Mouse (Mus musculus) spleen, adult 2 months (tissue): ENCODE data around the gene Tpst2. TPM values are rescaled to one million over a fixed set of nuclear protein-coding genes. Genes with fewer than 3 reads are reported as not detected.

ENCODE experiments used
- DNase-seq, 2 experiments: peaks; one replicate each; pipeline versions ENCODE4 v3.0.0 to v3.0.0-alpha.2; 2012 to 2021; ENCODE audit warnings: low spot score in 2 of 2, low read depth in 1 of 2
- H3K27ac ChIP-seq: fragments of 200-500 bp; 2 replicates; pipeline ENCODE4 v1.5.1; 2012; ENCODE audit warnings: low read length, inconsistent platforms; ENCODE audit not compliant: insufficient read depth
- H3K27me3 ChIP-seq: fragments of 200-500 bp; 2 replicates; pipeline ENCODE4 v1.6.1; 2012; ENCODE audit warnings: mild to moderate bottlenecking, moderate library complexity, low read length, inconsistent platforms; ENCODE audit not compliant: control insufficient read depth, insufficient read depth
- H3K36me3 ChIP-seq: fragments of 200-500 bp; 2 replicates; pipeline ENCODE4 v1.6.1; 2012; ENCODE audit warnings: mild to moderate bottlenecking, low read length, inconsistent platforms; ENCODE audit not compliant: control insufficient read depth, insufficient read depth
- H3K4me1 ChIP-seq: fragments of 200-500 bp; 2 replicates; pipeline ENCODE4 v1.6.1; 2011; ENCODE audit warnings: inconsistent platforms; ENCODE audit not compliant: control insufficient read depth, insufficient read depth, insufficient read length
- H3K4me3 ChIP-seq: fragments of 200-500 bp; 2 replicates; pipeline ENCODE4 v1.5.1; 2011; ENCODE audit warnings: mild to moderate bottlenecking, inconsistent platforms; ENCODE audit not compliant: insufficient read depth, insufficient read length; ENCODE audit errors: extremely low read depth
- CTCF ChIP-seq: fragments of 200-500 bp; IDR thresholded peaks from 2 replicates; pipeline ENCODE4 v1.5.1; 2011; ENCODE audit warnings: mild to moderate bottlenecking, inconsistent platforms; ENCODE audit not compliant: insufficient read depth, insufficient read length, insufficient replicate concordance; ENCODE audit errors: extremely low read depth
- POLR2A ChIP-seq: fragments of 200-500 bp; IDR thresholded peaks from 2 replicates; pipeline ENCODE4 v1.6.1; 2011; ENCODE audit warnings: low read depth, low read length, inconsistent platforms
- whole genome bisulfite sequencing: fragments of 180-500 bp; shearing (Covaris S2); methylation state at CpG from one replicate; pipeline ENCODE4 v1.1.7; 2018; 5-methylcytosine and 5-hydroxymethylcytosine counted together
- polyA plus RNA-seq: library from polyadenylated mRNA; depleted of rRNA; stranded (reverse); fragments of >200 nt; gene quantifications from 2 replicates; pipeline ENCODE4 v1.2.3, GENCODE M21; 2012

The Tpst2 gene
- polyA plus RNA-seq, 1 experiment, result 102 TPM

DNA sequence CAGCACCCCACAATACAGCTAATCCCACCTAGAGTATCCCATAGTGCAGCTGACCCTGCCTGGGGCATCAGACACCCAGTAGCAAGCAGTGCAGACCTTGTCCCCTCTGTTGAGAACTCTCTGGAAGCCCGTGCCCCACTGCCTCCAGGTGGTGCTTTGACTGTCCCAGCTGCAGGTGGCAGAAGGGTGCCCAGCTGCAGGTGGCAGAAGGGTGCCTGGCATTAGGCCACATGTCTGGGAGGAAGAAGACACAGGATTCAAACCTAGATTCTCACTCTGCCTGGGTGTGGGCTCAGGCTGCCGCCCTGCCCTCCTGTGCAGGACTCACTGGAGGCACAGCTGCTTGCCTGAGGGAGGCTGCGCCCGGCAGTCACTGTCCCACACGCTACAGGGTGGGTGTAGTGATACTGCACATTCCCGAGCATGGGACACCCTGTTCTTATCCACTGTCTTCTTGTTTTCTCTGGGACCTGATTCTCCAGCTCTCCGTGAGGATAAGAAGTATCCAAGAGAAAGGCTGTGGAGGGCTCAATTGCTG lies 9.1 kb downstream of the Tpst2 start:
- no peak overlapping the region for H3K4me3 ChIP-seq
- H3K27ac ChIP-seq, result peak overlapping the region; percentile 26
- peaks cover 56% of the 10 kb centered on the region for H3K4me1 ChIP-seq
- no peak for TF ChIP-seq POLR2A
- TF ChIP-seq CTCF, result no peak
- no peak for DNase-seq
- no peaks in the 10 kb centered on the region for H3K27me3 ChIP-seq
- no peaks in the 10 kb centered on the region for H3K36me3 ChIP-seq
- WGBS, result 44% methylated on average over 7 of the region's 7 CpGs

DNA sequence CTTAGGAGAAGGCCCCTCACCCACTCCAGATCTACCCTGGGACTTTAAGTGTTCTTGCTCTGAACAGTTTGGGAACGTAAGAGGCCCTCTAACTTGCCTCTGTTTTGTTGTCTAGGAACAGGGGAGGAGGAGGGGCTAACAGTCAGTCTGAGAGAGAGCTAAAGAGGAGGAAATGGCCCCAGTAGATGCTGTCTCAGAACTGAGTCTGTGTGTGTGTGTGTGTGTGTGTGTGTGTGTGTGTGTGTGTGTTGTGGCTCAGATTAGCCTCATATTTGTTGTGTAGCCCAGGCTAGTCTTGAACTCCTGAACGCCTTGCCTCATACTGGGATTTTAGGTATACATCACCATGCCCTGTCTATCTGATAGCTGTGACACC lies 10.1 kb downstream of the Tpst2 start:
- peak overlapping the region; percentile 85 for H3K27ac ChIP-seq
- WGBS, result 36% methylated on average over 2 of the region's 2 CpGs
- no peaks in the 10 kb centered on the region for H3K27me3 ChIP-seq
- H3K4me3 ChIP-seq, result no peak overlapping the region
- TF ChIP-seq POLR2A (no peak), CTCF (no peak)
- no peaks in the 10 kb centered on the region for H3K36me3 ChIP-seq
- peaks cover 61% of the 10 kb centered on the region for H3K4me1 ChIP-seq
- DNase-seq, result no peak

DNA sequence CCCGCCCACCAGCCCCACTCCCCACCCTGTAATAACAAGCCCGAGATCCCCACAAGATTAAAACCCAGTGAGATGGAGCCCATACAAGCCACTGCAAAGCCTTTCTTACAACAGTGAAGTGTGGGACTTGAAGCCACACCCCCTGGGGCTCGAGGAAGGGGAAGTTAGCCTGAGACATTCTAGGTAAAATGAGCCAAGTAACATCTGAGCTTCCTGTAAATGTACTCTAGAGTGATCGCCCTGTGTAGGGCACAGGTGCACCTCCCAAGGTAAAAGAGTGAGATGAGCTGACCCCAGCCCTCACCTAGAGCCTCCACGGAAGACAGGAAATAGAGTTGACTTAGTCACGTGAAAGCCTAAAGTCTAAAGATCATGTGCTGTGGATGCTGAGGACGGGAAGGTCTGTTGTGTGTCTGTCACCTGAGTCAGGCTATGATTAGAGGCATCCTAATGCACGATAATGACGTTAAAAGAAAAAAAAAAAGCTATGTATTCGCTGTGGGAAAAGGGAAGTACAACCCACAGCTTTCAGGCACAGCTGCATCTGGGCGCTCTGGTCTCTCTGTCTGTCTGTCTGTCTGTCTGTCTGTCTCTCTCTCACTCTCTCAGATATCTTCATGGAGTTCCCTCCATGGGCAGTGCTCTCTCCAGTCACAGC lies 10.6 kb downstream of the Tpst2 start:
- peak; percentile 65 to 77 for DNase-seq
- Histone ChIP-seq H3K27ac (peak overlapping the region; percentile 85), H3K4me3 (no peak overlapping the region), H3K36me3 (no peaks in the 10 kb centered on the region), H3K4me1 (peaks cover 65% of the 10 kb centered on the region), H3K27me3 (no peaks in the 10 kb centered on the region)
- TF ChIP-seq CTCF (no peak), POLR2A (no peak)
- WGBS, result 7% methylated on average over 11 of the region's 11 CpGs

DNA sequence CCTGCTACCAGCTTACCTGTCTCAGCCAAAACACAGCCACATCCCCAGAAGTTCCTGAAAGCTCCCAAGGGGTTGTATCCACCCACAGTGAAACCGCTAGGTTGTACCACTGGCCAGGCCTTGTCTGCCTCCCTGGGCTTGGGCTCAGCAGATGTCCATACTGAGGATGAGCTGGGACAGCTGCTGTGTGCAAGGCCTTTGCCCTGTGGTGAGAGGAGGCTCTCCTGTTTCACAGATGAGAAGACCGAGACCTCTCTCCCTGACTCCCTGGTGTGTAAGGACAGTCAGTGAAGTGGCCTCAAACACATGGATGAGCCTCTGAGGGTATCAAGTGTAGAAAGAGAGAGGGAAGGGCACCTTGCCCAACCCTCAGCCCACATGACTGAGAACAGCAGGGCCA lies 11.2 kb downstream of the Tpst2 start:
- TF ChIP-seq CTCF (no peak), POLR2A (no peak)
- Histone ChIP-seq H3K4me3 (no peak overlapping the region), H3K27ac (peak overlapping the region; percentile 85), H3K4me1 (peaks cover 66% of the 10 kb centered on the region), H3K27me3 (no peaks in the 10 kb centered on the region), H3K36me3 (no peaks in the 10 kb centered on the region)
- DNase-seq, result no peak
- WGBS, result 49% methylated on average over 2 of the region's 2 CpGs

DNA sequence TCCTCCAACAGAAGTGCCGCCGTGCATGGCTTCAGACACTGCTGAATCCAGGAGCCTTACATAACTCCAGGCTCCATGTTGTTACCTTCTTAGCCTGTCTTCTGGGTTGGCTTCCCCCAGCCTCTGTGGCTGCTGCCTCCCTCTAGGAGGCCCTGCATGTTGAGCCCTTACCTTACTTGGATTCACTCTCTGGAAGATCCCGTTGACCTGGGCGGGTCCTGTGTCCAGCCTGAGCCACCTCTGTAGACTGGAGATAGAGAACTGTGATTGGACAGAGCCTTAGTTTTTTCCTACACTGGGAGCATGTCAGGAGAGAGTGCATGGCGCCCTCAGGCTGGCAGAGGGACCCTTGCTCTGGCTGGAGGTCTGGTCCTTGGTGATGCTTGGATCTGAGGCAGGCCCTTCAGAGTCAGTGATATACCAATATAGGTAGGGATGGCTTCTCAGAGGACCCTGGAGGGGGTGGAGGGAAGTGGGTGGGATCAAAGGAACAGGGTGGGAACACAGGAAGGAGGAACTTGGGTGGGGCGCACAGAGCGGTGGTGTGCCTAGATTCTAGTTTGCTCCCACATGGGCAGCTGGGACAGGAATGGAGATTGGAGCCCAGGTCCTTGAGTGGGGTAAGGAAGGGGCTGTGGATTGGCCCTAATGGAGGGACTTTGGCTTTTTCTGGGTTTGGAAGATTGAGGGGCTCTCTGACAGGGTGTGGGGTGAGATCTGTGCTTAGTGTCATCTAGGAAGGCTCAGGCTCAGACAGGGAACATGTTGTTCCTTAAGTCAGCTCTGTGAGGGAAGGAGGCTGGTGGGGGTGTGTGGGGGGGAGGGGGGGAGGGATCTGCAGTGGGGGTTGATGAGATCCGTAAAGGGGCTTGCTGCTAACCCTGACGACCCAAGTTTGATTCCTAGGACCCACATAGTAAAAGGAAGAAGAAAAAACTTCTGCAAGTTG lies 12.0 kb downstream of the Tpst2 start:
- no peaks in the 10 kb centered on the region for H3K27me3 ChIP-seq
- no peaks in the 10 kb centered on the region for H3K36me3 ChIP-seq
- DNase-seq, result no peak
- H3K27ac ChIP-seq, result peak overlapping the region; percentile 85
- H3K4me3 ChIP-seq, result no peak overlapping the region
- WGBS, result 82% methylated on average over 9 of the region's 9 CpGs
- H3K4me1 ChIP-seq, result peaks cover 63% of the 10 kb centered on the region; the same call in 1 of the 2 replicates
- TF ChIP-seq CTCF, result no peak
- TF ChIP-seq POLR2A, result no peak

DNA sequence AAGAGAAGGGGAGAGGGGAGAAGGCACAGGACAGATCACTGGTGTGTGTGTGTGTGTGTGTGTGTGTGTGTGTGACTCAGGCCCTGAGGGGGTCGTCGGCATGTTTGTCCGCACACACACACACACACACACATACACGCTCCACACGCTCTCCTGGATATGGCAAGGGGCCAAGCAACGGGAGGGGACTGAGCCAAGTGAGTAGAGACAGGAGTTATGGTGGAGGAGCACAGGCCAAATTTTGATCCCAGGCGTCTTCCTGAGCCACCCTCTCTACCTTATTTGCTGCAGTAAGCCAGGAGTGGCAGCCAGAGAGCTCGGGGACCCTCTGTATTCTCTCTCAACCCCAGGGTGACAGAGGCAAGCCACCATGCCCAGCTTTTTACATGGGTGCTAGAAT lies 12.7 kb downstream of the Tpst2 start:
- DNase-seq, result no peak
- no peak for TF ChIP-seq POLR2A
- no peak for TF ChIP-seq CTCF
- Histone ChIP-seq H3K27me3 (no peaks in the 10 kb centered on the region), H3K36me3 (no peaks in the 10 kb centered on the region), H3K4me1 (peaks cover 56% of the 10 kb centered on the region; the same call in 1 of the 2 replicates), H3K4me3 (no peak overlapping the region; the same call in 1 of the 2 replicates), H3K27ac (0 out of 2 replicates have a peak overlapping the region, but pooled peaks have one; percentile 11)
- 79% methylated on average over 8 of the region's 8 CpGs for WGBS
